Mouse (Mus musculus) hindbrain, postnatal 0 days (tissue): ENCODE measurements at regions not wholly inside any gene's neighbourhood (a gene's known extent, or its start where the extent isn't known, plus 50 kb on each side); places are given as distances from the start of the nearest gene placed in this dataset.
A peak's percentile ranks its signal among the peaks of the same experiment; 100 is the strongest.

Source experiments
- ATAC-seq: fragments of 200-750 bp; cut with Nextera tagmentation; 2 replicates; pipeline ENCODE4 v1.8.0; 2017; ENCODE audit warnings: mild to moderate bottlenecking, moderate TSS enrichment, moderate library complexity
- DNase-seq: peaks from one replicate; pipeline ENCODE4 v3.0.0-alpha.2; 2015; ENCODE audit warnings: low spot score
- H3K27ac ChIP-seq: fragments of 300-500 bp; sonication (generic); 2 replicates; pipeline ENCODE4 v1.5.1; 2014; ENCODE audit warnings: mild to moderate bottlenecking
- H3K27me3 ChIP-seq: fragments of 300-500 bp; sonication (generic); 2 replicates; pipeline ENCODE4 v1.6.1; 2014; ENCODE audit warnings: low read length, mixed read lengths; ENCODE audit not compliant: insufficient read depth
- H3K36me3 ChIP-seq: fragments of 300-500 bp; sonication (generic); 2 replicates; pipeline ENCODE4 v1.6.1; 2014; ENCODE audit warnings: low read length, mixed read lengths; ENCODE audit not compliant: insufficient read depth
- H3K4me1 ChIP-seq: fragments of 300-500 bp; sonication (generic); 2 replicates; pipeline ENCODE4 v1.6.1; 2014; ENCODE audit warnings: antibody characterized with exemption, low read length, mixed read lengths; ENCODE audit not compliant: insufficient read depth
- H3K4me2 ChIP-seq: fragments of 300-500 bp; sonication (generic); 2 replicates; pipeline ENCODE4 v1.6.1; 2014; ENCODE audit warnings: low read depth, mild to moderate bottlenecking, low read length, moderate library complexity, mixed read lengths
- H3K4me3 ChIP-seq: fragments of 300-500 bp; sonication (generic); 2 replicates; pipeline ENCODE4 v1.5.1; 2014; ENCODE audit warnings: low read length
- H3K9ac ChIP-seq: fragments of 300-500 bp; sonication (generic); replicated peaks from 2 replicates; pipeline ENCODE4 v1.6.1; 2014; ENCODE audit warnings: mild to moderate bottlenecking, low read length, moderate library complexity, mixed read lengths
- H3K9me3 ChIP-seq: fragments of 300-500 bp; sonication (generic); 2 replicates; pipeline ENCODE4 v1.6.1; 2016; ENCODE audit warnings: low read length, mixed read lengths
- CTCF ChIP-seq: IDR thresholded peaks from 2 replicates; pipeline ENCODE4 v1.5.1; 2016; ENCODE audit warnings: antibody characterized with exemption, control low read depth, low read depth
- WGBS: fragments of 180-500 bp; shearing (Covaris S2); extraction: QIAGEN DNeasy Blood & Tissue Kit; methylation state at CpG from one replicate; pipeline ENCODE4 v1.1.7; 2014; 5-methylcytosine and 5-hydroxymethylcytosine counted together

- no peak overlapping the region for H3K4me3 ChIP-seq
- no peaks in the 10 kb centered on the region for H3K4me1 ChIP-seq
- 78% methylated on average over 5 of the region's 5 CpGs for WGBS
- DNase-seq: no peak
- no peak overlapping the region for H3K4me2 ChIP-seq
- TF ChIP-seq CTCF: no peak
- H3K27me3 ChIP-seq: no peaks in the 10 kb centered on the region
- no peak overlapping the region for H3K27ac ChIP-seq
- ATAC-seq: no peak
- H3K36me3 ChIP-seq: no peaks in the 10 kb centered on the region
- no peak overlapping the region for H3K9ac ChIP-seq
- no peaks in the 10 kb centered on the region for H3K9me3 ChIP-seq
These were observed 145.0 kb upstream of the Syt1 start for GRCm38 (mm10) chr10:109155768-109156167.

DNA sequence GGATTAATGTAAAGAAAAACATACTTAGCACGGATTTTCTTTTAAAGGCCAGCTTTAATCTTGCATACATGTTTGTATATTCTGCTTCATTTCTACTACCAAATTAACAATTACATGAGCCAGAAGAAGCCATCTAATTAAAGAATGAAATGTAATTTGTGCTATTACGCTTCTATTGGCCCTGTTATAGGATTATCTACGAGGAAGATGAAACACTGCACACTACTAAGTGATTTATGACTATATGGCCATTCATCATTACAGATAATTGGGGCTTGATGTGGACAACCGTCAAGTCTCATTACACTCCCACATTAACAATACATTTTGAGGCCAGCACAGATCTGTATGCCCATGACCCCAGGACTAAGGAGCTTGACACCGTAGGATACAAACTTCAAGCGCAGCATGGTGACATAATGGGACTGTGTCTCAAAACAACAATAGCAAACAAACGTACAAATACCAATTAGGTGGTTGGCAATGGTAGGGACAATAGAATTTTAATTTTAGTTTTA, 129.7 kb upstream of the Syt1 start:
- no peak for DNase-seq
- H3K4me3 ChIP-seq: no peak overlapping the region
- no peaks in the 10 kb centered on the region for H3K4me1 ChIP-seq
- 78% methylated on average over 7 of the region's 7 CpGs for WGBS
- no peaks in the 10 kb centered on the region for H3K36me3 ChIP-seq
- no peaks in the 10 kb centered on the region for H3K27me3 ChIP-seq
- no peak overlapping the region for H3K27ac ChIP-seq
- H3K4me2 ChIP-seq: no peak overlapping the region
- H3K9ac ChIP-seq: no peak overlapping the region
- no peak for TF ChIP-seq CTCF
- no peak for ATAC-seq
- H3K9me3 ChIP-seq: no peaks in the 10 kb centered on the region

DNA sequence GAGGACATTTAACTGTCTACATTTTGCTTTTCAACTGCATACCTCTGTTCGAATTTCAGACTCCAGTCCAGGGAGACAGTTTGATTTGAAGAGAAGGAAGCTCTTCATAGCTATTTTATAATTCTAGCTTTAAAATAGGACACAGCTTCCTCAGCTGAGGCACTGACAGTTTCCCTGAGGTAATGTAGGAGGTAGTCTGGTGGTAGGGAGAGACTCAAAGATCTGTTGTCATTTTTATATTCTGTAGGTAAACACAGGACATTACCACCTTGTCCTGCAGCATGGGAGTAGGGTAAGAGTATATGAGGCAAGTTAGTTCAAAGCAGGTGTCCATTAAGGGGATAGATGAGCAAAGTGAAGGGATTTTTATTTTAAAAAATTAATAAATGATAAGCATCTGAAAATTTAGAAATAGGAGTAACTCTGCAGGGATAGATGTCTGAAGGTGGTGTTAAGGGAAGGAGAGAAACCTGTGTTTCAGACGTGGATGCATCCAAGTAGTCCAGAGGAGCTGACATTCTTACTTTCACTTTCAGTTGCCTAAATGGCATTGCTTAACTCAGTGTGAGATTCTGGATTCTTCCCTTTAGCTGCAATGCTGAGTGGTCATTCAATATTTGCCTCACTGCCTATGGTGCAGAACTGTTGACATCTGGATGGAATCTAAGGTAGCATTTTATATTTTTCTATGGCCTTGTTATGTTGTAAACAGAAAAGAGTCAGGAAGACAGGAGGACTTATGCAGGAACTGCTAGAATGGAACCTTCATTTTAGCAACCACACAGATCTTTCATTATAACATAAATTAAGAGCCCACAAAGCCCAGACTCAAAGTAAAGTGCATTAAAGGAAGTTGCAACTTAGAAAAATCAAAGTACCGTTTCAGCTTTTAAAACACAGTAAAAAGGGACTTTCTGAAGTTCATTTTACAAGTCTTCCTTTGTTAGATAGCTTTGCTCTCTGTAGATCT, 126.3 kb upstream of the Syt1 start:
- peak overlapping the region; percentile 27; the same call in 1 of the 2 replicates for H3K4me2 ChIP-seq
- no peak overlapping the region for H3K9ac ChIP-seq
- 64% methylated on average over 3 of the region's 3 CpGs for WGBS
- no peaks in the 10 kb centered on the region for H3K4me1 ChIP-seq
- ATAC-seq (no peak), DNase-seq (no peak)
- no peaks in the 10 kb centered on the region for H3K27me3 ChIP-seq
- no peaks in the 10 kb centered on the region for H3K36me3 ChIP-seq
- H3K9me3 ChIP-seq: no peaks in the 10 kb centered on the region
- no peak for TF ChIP-seq CTCF
- H3K4me3 ChIP-seq: no peak overlapping the region
- H3K27ac ChIP-seq: no peak overlapping the region

GRCm38 (mm10) chr10:109134521-109134920, 123.7 kb upstream of the Syt1 start:
- 92% methylated on average over 4 of the region's 4 CpGs for WGBS
- H3K36me3 ChIP-seq: no peaks in the 10 kb centered on the region
- no peak overlapping the region for H3K4me2 ChIP-seq
- no peak overlapping the region for H3K4me3 ChIP-seq
- ATAC-seq (no peak), DNase-seq (no peak)
- H3K27ac ChIP-seq: no peak overlapping the region
- no peak for TF ChIP-seq CTCF
- no peak overlapping the region for H3K9ac ChIP-seq
- no peaks in the 10 kb centered on the region for H3K9me3 ChIP-seq
- H3K27me3 ChIP-seq: no peaks in the 10 kb centered on the region
- no peaks in the 10 kb centered on the region for H3K4me1 ChIP-seq

- Histone ChIP-seq H3K27ac (no peak overlapping the region), H3K9me3 (no peaks in the 10 kb centered on the region), H3K9ac (no peak overlapping the region), H3K4me3 (no peak overlapping the region), H3K27me3 (no peaks in the 10 kb centered on the region), H3K36me3 (no peaks in the 10 kb centered on the region), H3K4me1 (no peaks in the 10 kb centered on the region), H3K4me2 (no peak overlapping the region)
- DNase-seq (no peak), ATAC-seq (no peak)
- TF ChIP-seq CTCF: no peak
- 44% methylated on average over 8 of the region's 8 CpGs for WGBS
These were observed 121.3 kb upstream of the Syt1 start for GRCm38 (mm10) chr10:109132091-109132573.

GRCm38 (mm10) chr10:109129552-109130110, 118.8 kb upstream of the Syt1 start:
- no peak overlapping the region for H3K4me2 ChIP-seq
- DNase-seq (peak; percentile 43), ATAC-seq (peak; percentile 53)
- no peak overlapping the region for H3K4me3 ChIP-seq
- H3K9me3 ChIP-seq: no peaks in the 10 kb centered on the region
- H3K36me3 ChIP-seq: no peaks in the 10 kb centered on the region
- H3K27me3 ChIP-seq: no peaks in the 10 kb centered on the region
- no peak overlapping the region for H3K27ac ChIP-seq
- TF ChIP-seq CTCF: no peak
- 68% methylated on average over 1 of the region's 1 CpGs for WGBS
- no peaks in the 10 kb centered on the region for H3K4me1 ChIP-seq
- H3K9ac ChIP-seq: no peak overlapping the region
